Comparison of ENCODE assay signal across 29 mouse cellular contexts in the genomic region with DNA sequence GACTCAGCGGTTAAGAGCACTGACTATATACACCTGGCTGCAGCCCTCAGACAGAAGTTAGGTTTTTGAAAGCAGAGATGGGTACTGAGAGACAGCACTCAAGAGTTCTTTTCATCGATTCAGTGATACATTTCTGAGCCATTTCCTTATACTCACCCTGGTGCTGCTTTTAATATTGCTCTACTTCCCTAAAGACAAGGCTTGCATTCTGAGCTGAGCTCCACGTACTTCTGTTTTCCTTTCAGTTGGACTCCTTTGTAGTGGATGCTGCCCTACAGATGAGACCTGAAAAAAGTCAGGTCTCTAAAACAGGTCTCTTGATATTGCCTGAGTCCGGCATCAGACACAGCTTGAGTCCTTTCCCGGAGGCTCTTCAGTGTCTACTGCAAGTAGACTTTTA. TPM values are rescaled to one million over a fixed set of nuclear protein-coding genes. Genes with fewer than 3 reads are reported as not detected.
"Had no signal": no experiment of that assay in that cellular context is flagged by ENCODE, and none has a peak within 500 bp of the region (broad histone marks: within the 10 kb centered on the region; RNA-seq: fewer than 3 reads in every experiment).

No protein-coding gene starts in this region.

- H3K36me3 ChIP-seq: embryonic facial prominence, embryonic 10.5 days; embryonic facial prominence, embryonic 12.5 days; embryonic facial prominence, embryonic 13.5 days; embryonic facial prominence, embryonic 15.5 days; forebrain, embryonic 10.5 days; forebrain, embryonic 12.5 days; forebrain, embryonic 15.5 days had no signal

- H3K27me3 ChIP-seq: embryonic facial prominence, embryonic 12.5 days; embryonic facial prominence, embryonic 15.5 days; forebrain, embryonic 12.5 days; forebrain, embryonic 13.5 days; forebrain, embryonic 15.5 days had no signal

- H3K9me3 ChIP-seq: embryonic facial prominence, embryonic 10.5 days; embryonic facial prominence, embryonic 12.5 days; embryonic facial prominence, embryonic 13.5 days; embryonic facial prominence, embryonic 15.5 days; forebrain, embryonic 10.5 days; forebrain, embryonic 12.5 days; forebrain, embryonic 13.5 days; forebrain, embryonic 15.5 days had no signal

- H3K4me2 ChIP-seq: embryonic facial prominence, embryonic 12.5 days; embryonic facial prominence, embryonic 13.5 days; embryonic facial prominence, embryonic 15.5 days; forebrain, embryonic 12.5 days; forebrain, embryonic 13.5 days; forebrain, embryonic 15.5 days had no signal

- H3K4me3 ChIP-seq: embryonic facial prominence, embryonic 10.5 days; embryonic facial prominence, embryonic 12.5 days; embryonic facial prominence, embryonic 13.5 days; embryonic facial prominence, embryonic 15.5 days; erythroblast, embryonic 14.5 days; forebrain, embryonic 10.5 days; forebrain, embryonic 12.5 days; forebrain, embryonic 13.5 days; forebrain, embryonic 15.5 days; gastrocnemius, adult 2 months; heart, adult 2 months had no signal

- DNase-seq: cerebellum, adult 2 months; cerebellum, adult 8-10 months; cerebellum, adult 9-10 months; cerebellum, adult 9-11 months; cerebellum, postnatal 10 days; cerebellum, postnatal 14 days; cerebellum, postnatal 25 days; cerebellum, postnatal 36 days; embryo, embryonic 11 days; forebrain, postnatal 0 days; gastrocnemius, adult 2 months; gastrocnemius, postnatal 10 days; gastrocnemius, postnatal 14 days; gastrocnemius, postnatal 25 days; gastrocnemius, postnatal 36 days; heart, adult 11 months; heart, adult 18-20 months; heart, adult 2 months had no signal

- ATAC-seq: forebrain, embryonic 13.5 days; forebrain, embryonic 14.5 days; forebrain, embryonic 15.5 days; forebrain, embryonic 16.5 days; forebrain, postnatal 0 days had no signal

- H3K27ac ChIP-seq: embryonic facial prominence, embryonic 10.5 days; embryonic facial prominence, embryonic 12.5 days; embryonic facial prominence, embryonic 13.5 days; embryonic facial prominence, embryonic 15.5 days; forebrain, embryonic 10.5 days; forebrain, embryonic 12.5 days; forebrain, embryonic 13.5 days; forebrain, embryonic 15.5 days; gastrocnemius, adult 2 months; heart, adult 2 months had no signal

- H3K4me1 ChIP-seq: embryonic facial prominence, embryonic 10.5 days; embryonic facial prominence, embryonic 12.5 days; embryonic facial prominence, embryonic 13.5 days; embryonic facial prominence, embryonic 15.5 days; forebrain, embryonic 10.5 days; forebrain, embryonic 12.5 days; forebrain, embryonic 13.5 days; forebrain, embryonic 15.5 days had no signal

- H3K9ac ChIP-seq: embryonic facial prominence, embryonic 12.5 days; embryonic facial prominence, embryonic 13.5 days; embryonic facial prominence, embryonic 15.5 days; forebrain, embryonic 12.5 days; forebrain, embryonic 13.5 days; forebrain, embryonic 15.5 days; forebrain, postnatal 0 days had no signal

RNA-seq across cellular contexts. Expression of gene Armcx4, which starts 53.6 kb away (rescaled TPM):
- polyA plus RNA-seq: erythroblast, embryonic 14.5 days had no signal
